Mouse (Mus musculus): ENCODE measurements around the gene Chadl. TPM values are rescaled to one million over a fixed set of nuclear protein-coding genes. Genes with fewer than 3 reads are reported as not detected.
"Not testable (repeated sequence)": the region's sequence is repeated elsewhere in the genome, so short reads cannot be mapped to it uniquely, and the experiment has no call there.

The Chadl gene
- polyA plus RNA-seq (2012; rRNA removed), result 14.8 and 14.9 TPM in 2 replicates

- peak; percentile 71 for DNase-seq (ENCODE audit: low read depth)
- TF ChIP-seq POLR2A (IDR thresholded peaks at IDR 0.05; ENCODE audit: borderline replicate concordance, extremely low read depth, insufficient read depth, insufficient read length, poor library complexity, severe bottlenecking) (no peak), CTCF (IDR thresholded peaks at IDR 0.05; ENCODE audit: borderline replicate concordance, extremely low read depth, insufficient read depth, insufficient read length) (no peak)
These were observed at the start of gene Chadl for GRCm38 (mm10) chr15:81697175-81697574. Gene Chadl, minus strand, starts transcription at chr15:81697287.

- peak; percentile 86 for DNase-seq (ENCODE audit: low read depth)
- peak; percentile 11; the same call in 1 of the 2 replicates for TF ChIP-seq POLR2A (IDR thresholded peaks at IDR 0.05; ENCODE audit: borderline replicate concordance, extremely low read depth, insufficient read depth, insufficient read length, poor library complexity, severe bottlenecking)
- TF ChIP-seq CTCF (IDR thresholded peaks at IDR 0.05; ENCODE audit: borderline replicate concordance, extremely low read depth, insufficient read depth, insufficient read length), result no peak
These were observed 48.6 kb upstream of the Chadl start for GRCm38 (mm10) chr15:81745601-81746114.

GRCm38 (mm10) chr15:81744992-81745600 is 48.0 kb upstream of the Chadl start, which contains the start of the genes Zc3h7b and Rangap1:
Gene Zc3h7b, plus strand, starts transcription at chr15:81745057.
Gene Rangap1, minus strand, starts transcription at chr15:81745530.
- TF ChIP-seq POLR2A (IDR thresholded peaks at IDR 0.05; ENCODE audit: borderline replicate concordance, extremely low read depth, insufficient read depth, insufficient read length, poor library complexity, severe bottlenecking) (peak; percentile 83; the same call in 1 of the 2 replicates), CTCF (IDR thresholded peaks at IDR 0.05; ENCODE audit: borderline replicate concordance, extremely low read depth, insufficient read depth, insufficient read length) (no peak)
- peak; percentile 86 for DNase-seq (ENCODE audit: low read depth)

- not testable (repeated sequence) for DNase-seq (ENCODE audit: low read depth)
These were observed 45.3 kb upstream of the Chadl start for GRCm38 (mm10) chr15:81742368-81742767.

- DNase-seq (ENCODE audit: low read depth), result peak; percentile 57
- TF ChIP-seq CTCF (IDR thresholded peaks at IDR 0.05; ENCODE audit: borderline replicate concordance, extremely low read depth, insufficient read depth, insufficient read length) (peak; percentile 48; the same call in 1 of the 2 replicates), POLR2A (IDR thresholded peaks at IDR 0.05; ENCODE audit: borderline replicate concordance, extremely low read depth, insufficient read depth, insufficient read length, poor library complexity, severe bottlenecking) (no peak)
These were observed 42.8 kb upstream of the Chadl start for GRCm38 (mm10) chr15:81739924-81740323.

- TF ChIP-seq POLR2A (IDR thresholded peaks at IDR 0.05; ENCODE audit: borderline replicate concordance, extremely low read depth, insufficient read depth, insufficient read length, poor library complexity, severe bottlenecking) (no peak), CTCF (IDR thresholded peaks at IDR 0.05; ENCODE audit: borderline replicate concordance, extremely low read depth, insufficient read depth, insufficient read length) (no peak)
- no peak for DNase-seq (ENCODE audit: low read depth)
These were observed 42.2 kb upstream of the Chadl start for GRCm38 (mm10) chr15:81739296-81739695.

- DNase-seq (ENCODE audit: low read depth), result no peak
These were observed 38.0 kb upstream of the Chadl start for GRCm38 (mm10) chr15:81735075-81735474.

GRCm38 (mm10) chr15:81729792-81730635 is 32.9 kb upstream of the Chadl start:
- DNase-seq (ENCODE audit: low read depth), result peak; percentile 100
- TF ChIP-seq CTCF (IDR thresholded peaks at IDR 0.05; ENCODE audit: borderline replicate concordance, extremely low read depth, insufficient read depth, insufficient read length) (no peak), POLR2A (IDR thresholded peaks at IDR 0.05; ENCODE audit: borderline replicate concordance, extremely low read depth, insufficient read depth, insufficient read length, poor library complexity, severe bottlenecking) (peak; percentile 15; the same call in 1 of the 2 replicates)

More at GRCm38 (mm10) chr15:81735075-81735474, 38.0 kb upstream of the Chadl start:
- TF ChIP-seq CTCF (IDR thresholded peaks at IDR 0.05; ENCODE audit: borderline replicate concordance, extremely low read depth, insufficient read depth, insufficient read length) (no peak), POLR2A (IDR thresholded peaks at IDR 0.05; ENCODE audit: borderline replicate concordance, extremely low read depth, insufficient read depth, insufficient read length, poor library complexity, severe bottlenecking) (no peak)

- TF ChIP-seq POLR2A (IDR thresholded peaks at IDR 0.05; ENCODE audit: borderline replicate concordance, extremely low read depth, insufficient read depth, insufficient read length, poor library complexity, severe bottlenecking), result no peak
- no peak for TF ChIP-seq CTCF (IDR thresholded peaks at IDR 0.05; ENCODE audit: borderline replicate concordance, extremely low read depth, insufficient read depth, insufficient read length)
- no peak for DNase-seq (ENCODE audit: low read depth)
These were observed 32.2 kb upstream of the Chadl start for GRCm38 (mm10) chr15:81729241-81729791.

- no peak for TF ChIP-seq POLR2A (IDR thresholded peaks at IDR 0.05; ENCODE audit: borderline replicate concordance, extremely low read depth, insufficient read depth, insufficient read length, poor library complexity, severe bottlenecking)
- DNase-seq (ENCODE audit: low read depth), result no peak
These were observed 28.9 kb upstream of the Chadl start for GRCm38 (mm10) chr15:81725965-81726364.

GRCm38 (mm10) chr15:81723653-81724052 is 26.6 kb upstream of the Chadl start:
- TF ChIP-seq CTCF (IDR thresholded peaks at IDR 0.05; ENCODE audit: borderline replicate concordance, extremely low read depth, insufficient read depth, insufficient read length) (no peak), POLR2A (IDR thresholded peaks at IDR 0.05; ENCODE audit: borderline replicate concordance, extremely low read depth, insufficient read depth, insufficient read length, poor library complexity, severe bottlenecking) (no peak)
- DNase-seq (ENCODE audit: low read depth), result no peak

Measured in brain, embryonic 14.5 days (tissue).